Mouse (Mus musculus): ENCODE results near the gene Zcchc8. TPM values are rescaled to one million over a fixed set of nuclear protein-coding genes. Genes with fewer than 3 reads are reported as not detected.

Gene Zcchc8
- 47.2 and 47.8 TPM in 2 replicates for polyA plus RNA-seq (2012; ENCODE audit: low replicate concordance)

DNA sequence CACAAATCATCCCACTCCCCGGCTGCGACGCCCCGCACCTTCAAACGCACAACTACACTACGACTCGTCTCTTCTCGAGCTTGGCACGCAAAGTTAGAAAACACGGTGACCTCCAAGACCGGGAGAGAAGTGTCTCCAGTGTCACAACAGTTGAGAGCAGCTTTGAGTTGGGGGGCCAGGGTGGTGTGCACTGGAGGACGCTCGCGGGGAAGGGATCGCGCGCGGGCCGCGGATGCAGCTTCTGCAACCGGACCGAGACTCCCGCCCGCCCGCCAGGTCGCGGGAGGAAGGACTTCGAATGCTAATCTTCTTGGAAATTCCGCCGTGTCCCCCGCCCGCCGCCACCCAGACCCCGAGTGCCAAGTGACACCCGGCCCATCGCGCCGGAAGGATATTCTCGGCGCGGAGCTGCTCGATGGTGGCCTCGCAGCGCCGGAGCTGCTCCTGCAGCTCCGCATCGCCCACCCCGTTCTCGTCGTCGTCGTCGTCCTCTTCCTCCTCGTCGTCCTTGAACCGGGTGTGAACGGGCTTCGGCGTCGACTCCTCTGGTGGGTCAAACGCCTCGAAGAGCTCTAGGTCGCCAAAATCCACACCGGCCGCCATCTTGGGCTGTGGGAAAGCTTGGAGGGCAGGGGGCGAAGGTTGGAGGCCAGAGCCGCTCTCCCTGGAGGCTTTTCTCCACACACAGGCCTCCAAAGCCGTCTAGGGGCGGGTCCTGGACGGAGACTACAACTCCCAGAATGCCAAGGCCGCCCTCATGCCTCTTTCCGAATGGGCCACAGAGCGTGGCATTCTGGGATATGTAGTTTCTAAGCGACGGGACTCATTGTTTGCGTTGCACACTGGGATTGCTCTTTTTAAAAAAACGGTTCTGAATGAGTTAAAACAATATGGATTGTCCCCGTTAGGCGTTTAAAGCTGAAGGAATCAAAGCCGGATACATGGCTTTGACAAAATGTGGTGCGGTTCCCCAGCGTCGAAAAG lies at the start of gene Zcchc8:
Gene Zcchc8 (minus strand): TSS at position 773 of the 984 bp plus-strand sequence.

GRCm38 (mm10) chr5:123749065-123750064 lies 28.5 kb upstream of the Zcchc8 start, which contains the start of the genes Rsrc2 and Kntc1:
Rsrc2 (minus strand) TSS chr5:123749414.
Kntc1 (plus strand) TSS chr5:123749716.

GRCm38 (mm10) chr5:123684221-123685144 lies 36.4 kb downstream of the Zcchc8 start, which contains the start of gene Clip1:
Clip1 (minus strand) TSS chr5:123684618.

Other genes with a start within 250 kb of the Zcchc8 start
- gene Lrrc43, start 231.8 kb downstream of the Zcchc8 start, polyA plus RNA-seq (2012; ENCODE audit: low replicate concordance) = not detected in 2 replicates
- gene Il31, start 231.6 kb downstream of the Zcchc8 start, polyA plus RNA-seq (2012; ENCODE audit: low replicate concordance) = not detected in 2 replicates
- gene B3gnt4, start 210.6 kb downstream of the Zcchc8 start, polyA plus RNA-seq (2012; ENCODE audit: low replicate concordance) = not detected in 2 replicates
- gene Diablo, start 196.9 kb downstream of the Zcchc8 start, polyA plus RNA-seq (2012; ENCODE audit: low replicate concordance) = 3.0 and 8.0 TPM in 2 replicates
- gene Gm49027, start 195.6 kb downstream of the Zcchc8 start, polyA plus RNA-seq (2012; ENCODE audit: low replicate concordance) = 0.42 and 1.8 TPM in 2 replicates
- gene Vps33a, start 148.1 kb downstream of the Zcchc8 start, polyA plus RNA-seq (2012; ENCODE audit: low replicate concordance) = 2.2 and 6.5 TPM in 2 replicates
- 11.8 and 16.6 TPM in 2 replicates for gene Clip1, start 36.5 kb downstream of the Zcchc8 start, polyA plus RNA-seq (2012; ENCODE audit: low replicate concordance)
- 1.5 and 10.6 TPM in 2 replicates for gene Rsrc2, start 28.3 kb upstream of the Zcchc8 start, polyA plus RNA-seq (2012; ENCODE audit: low replicate concordance)
- gene Kntc1, start 28.6 kb upstream of the Zcchc8 start, polyA plus RNA-seq (2012; ENCODE audit: low replicate concordance) = 2.4 and 4.5 TPM in 2 replicates
- gene Hcar2, start 144.4 kb upstream of the Zcchc8 start, polyA plus RNA-seq (2012; ENCODE audit: low replicate concordance) = 1.2 TPM in 1 of 2 replicates, not detected in the other
- gene Hcar1, start 158.9 kb upstream of the Zcchc8 start, polyA plus RNA-seq (2012; ENCODE audit: low replicate concordance) = not detected in 2 replicates
- gene Denr, start 186.1 kb upstream of the Zcchc8 start, polyA plus RNA-seq (2012; ENCODE audit: low replicate concordance) = 66.7 and 77.6 TPM in 2 replicates
- not detected in 2 replicates for gene Gm43518, start 206.3 kb upstream of the Zcchc8 start, polyA plus RNA-seq (2012; ENCODE audit: low replicate concordance)
- gene Ccdc62, start 209.6 kb upstream of the Zcchc8 start, polyA plus RNA-seq (2012; ENCODE audit: low replicate concordance) = 0.79 and 3.3 TPM in 2 replicates

Data from leukemia stem cell, adult 10-12 weeks (primary cell).